Mouse (Mus musculus) Muller cell, postnatal 12 days (primary cell): Measurements from ENCODE around the gene Txlna.

Experiments used
- DNase-seq: peaks from one replicate; pipeline ENCODE4 v3.0.0-alpha.2; 2015; ENCODE audit errors: inconsistent ontology term

The Txlna gene

GRCm38 (mm10) chr4:129625029-129625370 lies 15.9 kb downstream of the Txlna start:
- DNase-seq = peak; percentile 60

GRCm38 (mm10) chr4:129624281-129625028 lies 16.4 kb downstream of the Txlna start:
- peak; percentile 97 for DNase-seq

- DNase-seq = no peak
These were observed 17.2 kb downstream of the Txlna start, which contains the start of gene Ccdc28b for GRCm38 (mm10) chr4:129623681-129624091. Gene Ccdc28b (minus strand): TSS chr4:129623947.

- no peak for DNase-seq
These were observed 17.9 kb downstream of the Txlna start for GRCm38 (mm10) chr4:129622803-129623535.

- DNase-seq = no peak
These were observed 18.6 kb downstream of the Txlna start for GRCm38 (mm10) chr4:129622120-129622802.

- DNase-seq = no peak
These were observed 19.5 kb downstream of the Txlna start for GRCm38 (mm10) chr4:129621283-129621841.

- no peak for DNase-seq
These were observed 20.2 kb downstream of the Txlna start for GRCm38 (mm10) chr4:129620419-129621282.

- peak; percentile 94 for DNase-seq
These were observed 21.8 kb downstream of the Txlna start, which contains the start of gene Iqcc for GRCm38 (mm10) chr4:129618786-129619691. Gene Iqcc (minus strand): TSS chr4:129619099.

- no peak for DNase-seq
These were observed 22.8 kb downstream of the Txlna start for GRCm38 (mm10) chr4:129618031-129618430.

GRCm38 (mm10) chr4:129617121-129617641 lies 23.7 kb downstream of the Txlna start:
- no peak for DNase-seq

GRCm38 (mm10) chr4:129616631-129617030 lies 24.2 kb downstream of the Txlna start:
- no peak for DNase-seq

- no peak for DNase-seq
These were observed 25.0 kb downstream of the Txlna start for GRCm38 (mm10) chr4:129615801-129616290.

GRCm38 (mm10) chr4:129614093-129614492 lies 26.8 kb downstream of the Txlna start, which contains the start of gene Dcdc2b:
Gene Dcdc2b (minus strand): TSS chr4:129614257.
- no peak for DNase-seq

- DNase-seq = no peak
These were observed 30.4 kb downstream of the Txlna start for GRCm38 (mm10) chr4:129610472-129610871.

- DNase-seq = no peak
These were observed 30.8 kb downstream of the Txlna start for GRCm38 (mm10) chr4:129610026-129610425.

- no peak for DNase-seq
These were observed 31.7 kb downstream of the Txlna start for GRCm38 (mm10) chr4:129609139-129609631.

GRCm38 (mm10) chr4:129608426-129609025 lies 32.3 kb downstream of the Txlna start:
- peak; percentile 59 for DNase-seq

GRCm38 (mm10) chr4:129600233-129601158 lies 40.4 kb downstream of the Txlna start, which contains the start of the genes Eif3i and Tmem234:
Gene Eif3i (minus strand): TSS chr4:129600648.
Gene Tmem234 (plus strand): TSS chr4:129600668.
- peak; percentile 86 for DNase-seq
